Mouse (Mus musculus): ENCODE data around the gene Hnrnpd.
A peak's percentile ranks its signal among the peaks of the same experiment; 100 is the strongest.

Hnrnpd gene

DNA sequence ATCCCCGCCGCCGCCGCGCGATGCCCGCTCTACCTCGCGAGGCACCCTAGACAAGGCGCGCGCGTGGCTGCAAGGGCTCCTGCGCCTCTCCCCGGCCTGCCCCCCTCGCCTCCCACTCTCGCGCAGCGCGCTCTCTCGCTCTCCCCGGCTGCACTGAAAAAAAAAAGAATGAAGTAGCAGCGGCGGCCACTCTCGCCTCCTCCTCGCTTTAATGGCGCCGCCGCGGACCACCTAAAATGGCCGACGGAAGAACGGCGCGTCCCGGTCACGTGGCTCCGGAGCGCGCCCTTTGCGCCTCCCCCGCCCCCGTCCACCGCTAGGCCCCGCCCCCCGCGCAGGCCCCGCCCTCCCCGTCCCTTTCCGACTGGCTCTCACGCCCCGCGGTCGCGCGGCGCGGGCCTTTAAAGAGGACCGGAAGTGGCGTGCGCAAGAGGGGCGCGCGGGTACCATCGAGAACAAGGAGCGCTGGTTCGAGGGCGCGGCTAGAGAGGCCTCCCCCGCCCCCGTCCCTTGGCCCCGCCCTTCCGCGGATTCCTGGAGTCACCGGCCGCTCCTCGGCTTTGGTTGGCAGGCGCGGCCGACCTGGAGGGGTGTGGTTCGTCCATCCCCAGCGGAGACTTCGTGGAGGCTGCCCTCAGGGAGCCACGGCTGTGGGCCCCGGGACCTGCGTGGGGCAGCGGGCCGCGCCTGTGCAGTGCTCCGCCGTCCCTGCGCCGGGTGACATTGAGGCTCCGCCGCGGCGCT is at the start of gene Hnrnpd, which contains the start of gene 4930524J08Rik:
Hnrnpd (minus strand) TSS at position 240 of the 744 bp plus-strand sequence.
4930524J08Rik (plus strand) TSS at position 363 of the 744 bp plus-strand sequence.
- DNase-seq = peak; percentile 95

DNA sequence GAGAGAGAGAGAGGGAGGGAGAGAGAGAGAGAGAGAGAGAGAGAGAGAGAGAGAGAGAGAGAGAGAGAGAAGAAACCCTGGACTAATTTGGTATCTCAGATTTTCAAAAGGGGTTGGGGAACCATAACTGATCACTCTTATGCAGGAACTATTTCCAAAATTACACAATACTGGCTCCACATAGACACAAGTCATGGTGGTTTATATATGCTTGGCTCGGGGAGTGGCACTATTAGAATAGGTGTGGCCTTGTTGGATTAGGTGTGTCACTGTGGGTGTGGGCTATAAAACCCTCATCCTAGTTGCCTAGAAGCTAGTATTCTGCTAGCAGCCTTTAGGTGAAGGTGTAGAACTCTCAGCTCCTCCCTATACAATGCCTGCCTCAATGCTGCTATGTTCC is 46.1 kb upstream of the Hnrnpd start:
- DNase-seq = no peak

DNA sequence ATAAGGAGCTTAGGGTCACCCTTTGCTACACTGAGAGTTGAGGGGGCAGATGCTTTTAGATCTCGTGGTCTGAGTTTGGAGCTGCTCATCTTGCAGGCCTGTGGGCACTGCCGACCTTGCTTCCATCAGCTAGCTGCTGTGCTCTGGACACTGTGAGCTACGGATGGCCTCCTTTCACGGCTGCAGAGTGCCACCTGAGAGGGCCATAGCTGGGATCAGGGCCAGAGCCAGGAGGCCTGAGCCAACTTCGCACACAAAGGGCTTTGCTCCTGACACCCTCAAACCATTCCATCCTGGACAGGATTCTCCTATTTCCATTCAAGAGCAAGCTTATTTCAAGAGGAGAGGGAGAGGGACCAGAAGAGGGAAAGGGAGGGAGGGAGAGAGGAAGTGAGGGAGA is 45.7 kb upstream of the Hnrnpd start:
- DNase-seq = no peak

DNA sequence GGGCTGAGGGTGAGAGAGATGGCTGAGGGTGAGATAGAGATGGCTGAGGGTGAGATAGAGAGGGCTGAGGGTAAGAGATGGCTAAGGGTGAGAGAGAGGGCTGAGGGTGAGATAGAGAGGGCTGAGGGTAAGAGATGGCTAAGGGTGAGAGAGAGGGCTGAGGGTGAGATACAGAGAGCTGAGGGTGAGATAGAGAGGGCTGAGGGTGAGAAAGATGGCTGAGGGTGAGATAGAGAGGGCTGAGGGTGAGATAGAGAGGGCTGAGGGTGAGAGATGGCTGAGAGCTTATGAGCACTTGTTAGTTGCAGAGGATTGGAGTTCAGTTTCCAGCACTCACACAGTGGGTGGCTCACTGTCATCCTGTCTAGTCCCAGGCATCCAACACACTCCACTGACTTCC is 41.4 kb upstream of the Hnrnpd start:
- no peak for DNase-seq

DNA sequence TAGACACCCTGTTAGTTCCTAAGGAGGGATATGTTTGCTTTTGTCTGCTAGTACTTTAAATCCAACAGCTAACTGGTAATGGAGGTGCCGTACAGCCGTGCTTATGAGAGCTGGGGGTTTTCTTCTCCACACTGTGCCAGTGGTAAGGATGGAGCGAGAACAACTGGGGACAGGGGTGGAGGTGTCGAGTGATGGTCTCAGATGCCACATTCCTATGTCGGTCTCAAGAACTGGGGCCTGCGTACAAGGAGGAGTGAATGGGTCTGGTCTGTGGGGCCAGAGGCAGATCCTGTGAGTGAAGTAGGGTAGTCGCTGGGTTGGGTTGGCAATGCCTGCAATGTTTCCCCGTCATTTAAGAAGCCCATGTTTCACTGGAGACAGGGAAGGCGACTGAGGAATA is 33.9 kb upstream of the Hnrnpd start:
- DNase-seq = no peak

DNA sequence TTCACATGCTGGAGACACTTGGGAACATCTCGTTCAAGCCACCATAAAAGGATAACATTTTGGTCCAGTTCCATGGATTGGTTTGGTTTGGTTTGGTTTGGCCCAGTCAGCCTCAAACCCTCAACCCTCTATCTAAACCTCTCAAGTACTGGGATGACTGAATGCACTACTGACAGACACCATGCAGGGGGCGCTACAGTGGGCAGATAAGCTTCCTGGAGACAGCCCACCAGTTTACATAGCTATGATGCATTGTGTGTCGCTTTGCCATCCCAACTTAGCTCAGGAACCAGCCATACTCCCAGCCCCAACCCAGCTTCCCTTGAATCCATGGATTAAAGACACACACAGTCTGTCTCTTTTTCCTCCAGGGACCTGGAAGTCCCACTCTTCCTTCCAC is 29.7 kb upstream of the Hnrnpd start:
- no peak for DNase-seq

DNA sequence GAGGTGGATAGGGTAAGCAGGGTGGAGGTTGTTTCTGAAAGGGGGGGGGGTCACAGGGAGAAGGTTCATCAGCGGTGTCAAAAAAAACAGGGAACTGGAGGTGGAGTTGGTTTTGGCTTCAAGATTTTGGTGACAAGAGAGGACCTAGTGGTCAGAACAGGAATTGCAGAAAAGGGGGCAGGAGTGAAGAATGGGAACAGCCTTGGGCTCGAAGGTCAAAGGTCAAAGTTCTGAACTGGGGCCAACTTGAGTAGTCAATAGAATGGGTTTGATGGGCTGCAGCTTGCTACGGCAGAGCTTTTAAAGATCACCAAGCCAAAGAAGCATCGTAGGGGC is 28.3 kb upstream of the Hnrnpd start:
- DNase-seq = no peak

DNA sequence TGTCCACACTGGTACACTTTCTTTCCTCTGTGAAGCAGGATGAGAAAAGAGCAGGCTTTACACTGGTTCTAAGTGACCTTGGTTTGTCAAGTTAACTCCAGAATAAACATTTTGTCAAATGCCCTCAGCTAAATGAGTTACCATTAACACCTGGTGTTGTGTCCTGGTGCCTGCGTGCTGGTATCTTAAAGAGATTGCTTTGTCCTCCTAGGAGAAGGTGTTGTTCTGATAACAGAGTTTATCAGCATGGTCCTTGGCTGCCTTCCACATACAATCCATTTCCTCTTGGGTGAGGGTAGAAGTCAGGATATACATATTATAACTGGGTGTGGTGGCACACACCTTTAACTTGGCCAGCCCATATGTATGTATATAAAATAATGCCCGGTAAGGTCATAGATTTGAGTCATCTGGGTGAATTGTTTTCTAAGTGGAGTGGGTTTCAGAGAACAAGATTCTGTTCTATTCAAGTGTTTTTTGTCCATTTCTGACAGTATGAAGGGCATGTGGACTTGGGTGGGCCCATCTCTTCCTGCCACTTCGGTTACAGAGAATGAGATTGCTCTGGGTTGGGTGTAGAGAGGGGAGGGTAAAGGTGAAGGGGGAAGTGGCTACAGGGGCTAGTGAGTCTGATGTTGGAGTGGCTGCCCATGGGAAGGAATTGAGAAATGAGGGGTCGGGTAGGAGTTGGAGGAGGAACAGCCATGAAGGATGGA is 27.7 kb upstream of the Hnrnpd start:
- DNase-seq = no peak

DNA sequence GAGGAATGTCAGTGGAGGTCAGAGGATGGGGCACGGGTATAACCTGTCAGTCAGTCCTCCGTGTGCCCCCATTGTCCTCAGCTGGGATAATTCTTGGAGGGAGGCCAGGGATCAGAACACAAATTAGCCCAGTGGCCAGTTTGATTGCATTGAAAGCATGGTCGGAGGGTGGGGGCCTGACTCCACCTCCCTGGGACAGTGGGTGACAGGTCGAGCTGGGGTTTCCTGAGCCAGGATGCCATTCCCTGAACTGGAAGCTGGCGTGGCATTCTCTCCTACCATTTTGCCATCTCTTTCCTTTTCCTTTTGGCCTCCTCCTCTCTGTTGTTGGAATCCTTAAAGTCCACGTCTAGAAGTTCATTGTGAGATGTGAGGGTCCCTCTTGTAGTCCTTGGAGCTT is 27.2 kb upstream of the Hnrnpd start:
- no peak for DNase-seq

DNA sequence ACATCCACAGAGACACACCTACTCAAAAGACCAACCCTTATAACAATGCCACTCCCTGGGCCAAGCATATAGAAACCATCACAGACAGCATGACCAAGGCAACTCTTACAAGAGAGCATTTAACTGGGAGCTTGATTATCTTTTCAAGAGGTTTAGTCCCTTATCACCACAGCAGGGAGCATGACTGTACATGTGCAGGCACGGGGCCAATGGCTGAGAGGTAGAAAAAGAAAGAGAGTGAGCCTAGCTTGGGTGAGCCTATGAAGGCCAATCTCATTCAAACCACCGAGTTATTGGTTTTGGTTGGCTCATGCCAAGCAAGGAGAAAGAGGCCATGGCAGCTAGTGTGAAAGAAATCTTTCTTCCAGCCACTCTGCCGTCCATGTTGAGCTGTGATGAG is 26.7 kb upstream of the Hnrnpd start:
- DNase-seq = no peak

DNA sequence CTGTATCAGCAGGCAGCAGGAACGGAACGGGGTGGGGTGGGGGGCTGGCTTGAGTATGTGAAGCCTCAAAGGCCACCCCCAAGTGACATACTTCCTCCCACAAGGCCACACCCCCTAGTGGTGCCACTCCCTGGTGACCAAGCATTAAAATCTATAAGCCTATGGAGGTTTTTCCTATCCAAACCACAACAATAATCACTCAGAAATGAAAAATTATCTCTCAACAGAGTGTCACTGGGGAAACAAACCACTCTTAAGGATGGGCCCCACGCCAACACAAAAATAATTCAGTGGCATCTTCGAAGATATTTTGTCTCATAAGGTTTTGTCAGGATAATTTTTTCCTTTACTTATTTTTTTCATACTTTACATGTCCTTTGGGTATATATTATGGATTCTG is 25.2 kb upstream of the Hnrnpd start:
- DNase-seq = no peak

DNA sequence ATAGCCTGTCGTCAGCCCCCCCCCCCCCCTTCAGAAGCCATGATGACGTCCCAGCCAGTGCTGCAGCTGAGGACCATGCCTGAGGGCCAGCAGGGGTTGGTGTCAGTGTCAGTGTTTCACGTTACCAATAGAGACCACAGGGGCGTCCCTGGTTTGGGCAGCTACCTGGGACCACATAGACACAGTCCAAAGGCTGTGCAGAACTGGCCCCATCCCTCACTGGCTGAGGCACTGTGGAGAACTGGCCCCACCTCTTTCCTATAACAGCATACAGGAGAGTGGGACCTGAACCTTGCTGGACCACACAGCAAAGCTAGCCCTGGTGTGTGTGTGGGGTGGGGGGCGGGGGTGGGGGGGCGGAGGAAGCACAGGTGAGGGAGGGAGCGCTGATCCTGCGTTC is 21.8 kb upstream of the Hnrnpd start:
- no peak for DNase-seq

DNA sequence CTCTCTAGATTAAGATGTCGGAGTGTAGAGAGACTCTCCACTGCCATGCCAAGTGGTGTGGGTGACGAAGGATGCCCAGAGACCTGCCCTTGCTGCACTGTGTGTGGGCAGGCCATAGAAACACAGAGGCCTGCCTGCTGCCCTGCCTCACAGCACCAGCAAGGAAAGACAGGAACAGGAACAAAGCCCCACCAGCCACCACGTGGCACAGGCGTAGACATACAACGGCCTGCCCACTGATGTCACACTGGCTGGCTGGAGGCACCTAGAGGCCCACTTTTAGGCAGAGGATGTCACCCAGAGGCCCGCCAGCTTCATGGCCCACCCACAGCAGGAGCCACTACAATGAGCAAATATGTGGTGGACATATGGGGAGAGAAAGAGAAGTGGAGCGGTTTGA is 21.3 kb upstream of the Hnrnpd start:
- DNase-seq = no peak

DNA sequence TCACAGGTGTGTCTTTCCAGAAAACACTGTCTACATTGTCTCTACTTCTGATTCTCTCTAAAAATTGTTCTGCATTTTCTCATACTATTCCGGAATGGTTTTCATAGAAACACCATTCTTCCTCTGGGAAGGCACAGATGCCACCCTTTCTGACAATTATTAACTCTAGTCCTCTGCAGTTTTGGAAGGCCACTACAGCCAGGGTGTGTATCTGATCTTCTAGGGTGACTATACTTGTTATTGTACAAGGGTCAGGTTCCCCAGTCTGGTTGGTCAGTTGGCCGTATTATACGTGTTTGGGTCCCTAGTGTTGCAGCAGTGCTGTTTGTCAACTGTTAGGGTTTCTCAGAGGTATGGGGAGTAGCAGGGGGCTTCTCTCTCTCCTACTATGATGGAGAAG is 15.9 kb upstream of the Hnrnpd start:
- no peak for DNase-seq

DNA sequence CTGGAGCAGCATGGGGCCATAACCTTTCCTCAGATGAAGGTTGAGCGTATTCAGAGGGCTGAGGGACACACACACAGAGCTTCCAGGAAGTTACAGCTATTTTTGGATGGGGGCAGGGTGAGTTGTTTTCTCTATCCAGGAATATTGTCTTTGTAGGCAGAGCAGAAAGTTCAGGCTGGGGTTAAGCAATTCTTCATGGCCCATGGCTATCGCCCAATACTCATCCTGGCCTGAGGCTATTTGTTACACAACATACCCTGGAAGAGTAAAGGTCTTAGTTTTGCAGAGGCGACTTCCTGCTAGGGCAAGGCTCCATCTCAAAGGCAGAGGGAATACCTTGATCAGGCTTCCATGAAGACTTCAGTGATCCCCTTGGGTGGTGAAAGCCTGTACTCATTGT is 15.4 kb upstream of the Hnrnpd start:
- no peak for DNase-seq

DNA sequence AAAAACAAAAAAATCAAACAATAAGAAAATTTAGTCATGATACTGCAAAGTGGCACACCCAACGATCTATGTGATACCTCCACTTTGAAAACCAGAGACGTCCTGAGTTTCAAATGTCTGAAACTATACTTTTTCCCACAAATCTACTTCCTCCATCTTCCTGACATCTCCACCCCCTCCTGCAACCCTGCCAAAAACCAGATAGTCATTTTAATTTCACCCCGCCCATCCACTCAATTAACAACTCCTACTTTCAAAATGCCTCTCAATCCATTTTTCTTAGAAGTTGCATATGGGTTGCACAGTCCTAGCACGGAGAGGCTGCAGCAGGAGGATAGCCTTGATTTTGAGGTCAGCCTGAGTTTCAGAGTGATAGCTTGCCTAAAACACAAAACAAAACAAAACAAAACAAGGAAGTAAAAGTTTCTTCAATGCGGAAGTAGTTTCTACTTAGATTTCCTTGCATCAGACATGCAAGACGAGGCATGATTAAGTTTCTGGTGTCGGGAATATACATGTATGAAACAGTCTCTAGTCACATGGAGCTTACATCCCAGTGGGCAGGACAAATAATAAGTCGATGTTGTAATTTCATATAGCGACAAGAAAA is 4.8 kb upstream of the Hnrnpd start:
- no peak for DNase-seq

DNA sequence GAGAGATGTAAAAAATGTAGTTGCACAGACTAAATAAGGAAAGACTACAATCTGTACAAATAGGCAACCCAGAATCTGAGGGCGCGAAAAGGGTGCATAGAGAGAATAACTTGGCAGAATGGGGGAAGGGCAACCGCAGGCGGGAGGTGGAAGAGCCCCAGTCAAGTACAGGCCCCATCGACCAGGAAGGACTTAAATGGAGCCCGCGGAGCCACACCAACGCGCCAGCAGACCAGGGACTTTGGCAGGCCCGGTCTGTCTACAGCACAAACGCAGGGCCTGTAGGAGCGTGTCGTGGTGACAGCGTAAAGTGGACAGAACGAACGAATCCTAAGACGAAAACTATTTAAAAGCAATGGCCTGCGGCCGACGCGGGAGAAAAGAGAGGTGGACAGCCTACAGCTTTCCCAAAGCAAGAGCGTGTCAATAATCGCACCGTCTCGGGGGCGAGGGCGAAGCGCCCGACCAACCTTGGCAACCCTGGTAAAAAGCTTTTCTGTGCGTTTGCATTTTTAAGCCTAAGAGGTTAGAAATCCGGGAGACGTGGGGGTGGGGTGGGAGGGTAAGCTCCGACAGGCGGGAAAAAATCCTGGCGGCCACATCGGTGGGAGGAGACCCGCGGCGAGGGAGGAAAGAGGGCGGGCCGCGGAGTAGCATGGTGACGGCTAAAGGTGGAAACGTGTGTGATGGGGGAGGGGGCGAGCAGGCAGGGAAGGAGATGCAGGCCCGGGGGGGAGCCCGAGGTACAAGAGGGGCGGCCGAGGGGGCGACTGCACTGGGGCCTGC is 1.0 kb downstream of the Hnrnpd start:
- peak; percentile 74 for DNase-seq

DNA sequence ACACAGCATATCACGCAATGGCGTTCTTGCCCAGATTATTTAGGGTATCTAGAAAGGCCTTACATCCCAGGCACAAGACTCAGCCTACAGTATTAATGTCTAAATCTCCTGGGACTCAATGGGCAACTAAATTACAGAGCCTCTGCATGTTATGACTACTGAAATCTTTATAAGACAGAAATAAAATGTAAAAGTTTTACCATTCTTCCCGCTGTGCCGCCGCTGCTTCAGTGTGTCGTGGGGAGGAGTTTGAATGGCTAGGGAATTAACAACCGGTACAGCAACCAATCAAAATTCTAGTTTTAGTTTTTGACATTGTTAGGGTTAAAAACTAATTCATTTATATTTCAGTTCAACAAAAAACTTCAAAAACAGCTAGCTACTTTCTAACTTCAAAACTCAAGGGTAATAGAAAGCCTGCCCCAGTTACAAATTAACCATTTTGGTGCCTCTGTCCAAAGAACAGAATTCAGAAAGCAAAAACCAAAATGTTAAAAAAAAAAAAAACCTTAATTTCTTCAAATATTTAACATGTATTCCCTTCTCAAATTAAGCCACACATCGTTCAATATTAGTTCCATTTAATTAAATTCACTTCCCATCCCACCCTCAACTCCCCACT is 2.3 kb downstream of the Hnrnpd start:
- no peak for DNase-seq

DNA sequence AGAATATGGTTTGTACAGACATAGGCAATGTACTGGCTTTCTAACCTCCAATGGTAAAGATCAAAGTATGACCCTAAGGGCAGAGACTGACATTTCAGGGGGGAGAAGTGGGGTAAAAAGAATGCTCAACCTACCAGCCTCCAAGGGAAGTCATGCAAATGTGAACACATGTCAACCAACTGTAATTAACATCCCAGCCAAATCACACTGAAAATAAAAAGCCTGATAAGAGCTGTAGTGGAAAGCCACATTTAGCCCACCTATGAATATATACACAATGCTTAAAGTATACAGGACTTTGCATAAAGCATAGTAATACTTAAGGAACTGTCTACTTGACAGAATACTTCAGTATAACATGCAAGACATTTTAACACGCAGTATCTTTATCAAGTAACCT is 3.0 kb downstream of the Hnrnpd start:
- DNase-seq = no peak

DNA sequence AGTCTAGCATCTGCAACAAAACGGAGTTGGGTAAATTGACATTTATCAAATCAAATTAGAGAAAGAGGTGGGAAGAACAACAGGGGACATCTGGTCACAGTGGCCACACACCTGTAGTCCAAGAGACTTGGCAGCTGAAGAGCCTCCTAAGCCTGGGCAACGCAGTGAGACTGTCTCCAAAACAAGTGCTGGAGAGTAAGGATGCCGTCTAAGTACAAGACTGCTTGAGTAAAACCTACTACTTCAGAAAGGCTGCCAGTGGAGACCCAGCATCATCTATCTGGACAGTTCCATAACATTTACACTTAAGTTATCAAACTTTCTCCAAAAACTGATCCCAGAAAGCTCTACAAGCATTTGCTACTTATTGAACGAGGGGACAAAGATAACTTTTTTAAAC is 3.7 kb downstream of the Hnrnpd start:
- DNase-seq = no peak

DNA sequence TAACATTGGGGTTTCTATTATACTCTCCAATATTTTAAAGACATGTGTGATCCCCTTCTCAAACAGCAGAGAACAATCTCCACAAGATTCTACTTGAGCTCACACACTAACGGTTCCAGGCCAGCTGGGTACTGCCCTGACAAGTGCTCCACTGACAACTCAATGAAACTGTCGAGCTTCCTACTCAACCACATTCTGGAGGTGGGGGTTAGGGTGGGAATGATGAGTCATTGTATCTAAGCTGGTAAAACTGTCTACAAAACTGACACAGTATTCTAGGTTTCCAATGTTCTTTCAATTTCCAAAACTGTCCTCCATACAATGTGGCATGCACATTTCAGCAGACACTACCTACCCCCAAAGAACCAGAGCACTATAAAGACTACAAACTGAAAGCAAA is 4.8 kb downstream of the Hnrnpd start:
- no peak for DNase-seq

DNA sequence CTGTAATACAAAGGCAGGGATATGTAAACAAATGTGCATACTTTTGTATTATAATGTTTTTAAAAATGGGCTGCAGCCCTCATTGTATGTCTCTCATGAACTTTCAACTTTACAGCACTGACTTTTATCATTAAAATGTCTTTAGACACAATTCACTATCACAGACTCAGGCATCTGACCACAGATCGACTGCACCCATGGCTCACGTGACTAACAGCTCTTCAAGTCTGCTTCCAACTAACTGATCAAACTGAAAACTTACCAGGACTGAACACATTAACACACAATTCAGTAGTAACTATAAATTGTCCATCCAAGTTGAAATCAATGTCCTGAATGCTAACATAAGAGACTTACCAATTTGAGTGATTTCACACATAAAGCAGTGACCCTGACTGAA is 18.8 kb downstream of the Hnrnpd start:
- DNase-seq = no peak

Data from right cerebral cortex, postnatal 4 days (tissue).